Mouse (Mus musculus) midbrain, postnatal 0 days (tissue): ENCODE data around the gene Gm21863. TPM values are rescaled to one million over a fixed set of nuclear protein-coding genes. Genes with fewer than 3 reads are reported as not detected.
A peak's percentile ranks its signal among the peaks of the same experiment; 100 is the strongest.
"Not testable (repeated sequence)": the region's sequence is repeated elsewhere in the genome, so short reads cannot be mapped to it uniquely, and the experiment has no call there.

Experiments used
- ATAC-seq: fragments of 200-750 bp; cut with Nextera tagmentation; 2 replicates; pipeline ENCODE4 v1.8.0; 2017; ENCODE audit warnings: moderate number of reproducible peaks, mild to moderate bottlenecking, moderate TSS enrichment, moderate library complexity; ENCODE audit not compliant: low FRiP score
- DNase-seq: peaks from one replicate; pipeline ENCODE4 v3.0.0-alpha.2; 2015; ENCODE audit warnings: low spot score
- H3K27ac ChIP-seq: fragments of 300-500 bp; sonication (generic); 2 replicates; pipeline ENCODE4 v1.5.1; 2014; ENCODE audit warnings: low read depth, mild to moderate bottlenecking, low read length, mixed read lengths
- H3K27me3 ChIP-seq: fragments of 300-500 bp; sonication (generic); 2 replicates; pipeline ENCODE4 v1.6.1; 2014; ENCODE audit warnings: low read length, control low read depth, mixed read lengths; ENCODE audit not compliant: insufficient read depth
- H3K36me3 ChIP-seq: fragments of 300-500 bp; sonication (generic); 2 replicates; pipeline ENCODE4 v1.6.1; 2014; ENCODE audit warnings: low read length, control low read depth, mixed read lengths; ENCODE audit not compliant: insufficient read depth
- H3K4me1 ChIP-seq: fragments of 300-500 bp; sonication (generic); 2 replicates; pipeline ENCODE4 v1.6.1; 2014; ENCODE audit warnings: mild to moderate bottlenecking, control low read depth, antibody characterized with exemption, low read length, mixed read lengths; ENCODE audit not compliant: insufficient read depth
- H3K4me2 ChIP-seq: fragments of 300-500 bp; sonication (generic); 2 replicates; pipeline ENCODE4 v1.6.1; 2014; ENCODE audit warnings: low read depth, mild to moderate bottlenecking, low read length, mixed read lengths; ENCODE audit not compliant: poor library complexity, severe bottlenecking
- H3K4me3 ChIP-seq: fragments of 300-500 bp; sonication (generic); 2 replicates; pipeline ENCODE4 v1.5.1; 2014; ENCODE audit warnings: low read depth, mild to moderate bottlenecking, low read length, moderate library complexity
- H3K9ac ChIP-seq: fragments of 300-500 bp; sonication (generic); replicated peaks from 2 replicates; pipeline ENCODE4 v1.6.1; 2014; ENCODE audit warnings: mild to moderate bottlenecking, low read length, moderate library complexity, mixed read lengths; ENCODE audit not compliant: poor library complexity, severe bottlenecking
- H3K9me3 ChIP-seq: fragments of 300-500 bp; sonication (generic); 2 replicates; pipeline ENCODE4 v1.6.1; 2016; ENCODE audit warnings: low read length, control low read depth
- WGBS: fragments of 180-500 bp; shearing (Covaris S2); extraction: QIAGEN DNeasy Blood & Tissue Kit; methylation state at CpG from one replicate; pipeline ENCODE4 v1.1.7; 2014; 5-methylcytosine and 5-hydroxymethylcytosine counted together
- polyA plus RNA-seq: library from polyadenylated mRNA; unstranded; fragments of >200 nt; fragmentation: Nextera tagmentation; extraction: Ambion mirVana; gene quantifications from 2 replicates; pipeline ENCODE4 v1.2.1, GENCODE M21; 2015
- total RNA-seq: library from RNA; depleted of rRNA; stranded (reverse); fragments of >200 nt; gene quantifications from 2 replicates; pipeline ENCODE4 v1.2.3, GENCODE M21; 2014; rRNA removed

The Gm21863 gene
- total RNA-seq (not detected in 2 replicates), polyA plus RNA-seq (not detected in 2 replicates)

GRCm38 (mm10) chr12:19953869-19954555, at the start of gene Gm21863:
Gm21863 (plus strand) TSS chr12:19954505.
- H3K27ac ChIP-seq, H3K4me3 ChIP-seq, H3K36me3 ChIP-seq, H3K9ac ChIP-seq, H3K4me1 ChIP-seq, H3K4me2 ChIP-seq, H3K27me3 ChIP-seq, H3K9me3 ChIP-seq, DNase-seq: not testable (repeated sequence)
- WGBS: 30% methylated on average over 37 of the region's 75 CpGs
- peak; percentile 73; the same call in 1 of the 2 replicates for ATAC-seq

- ATAC-seq, H3K27ac ChIP-seq, H3K9me3 ChIP-seq, H3K4me1 ChIP-seq, H3K27me3 ChIP-seq, H3K36me3 ChIP-seq, H3K4me3 ChIP-seq, H3K9ac ChIP-seq, DNase-seq, H3K4me2 ChIP-seq: not testable (repeated sequence)
- WGBS: 34% methylated on average over 4 of the region's 4 CpGs
These were observed 26.3 kb upstream of the Gm21863 start for GRCm38 (mm10) chr12:19928049-19928448.
